Comparison of ENCODE assay signal across 38 mouse cellular contexts in genomic region chr13:98972090-98972489, GRCm38 (mm10). TPM values are rescaled to one million over a fixed set of nuclear protein-coding genes. Genes with fewer than 3 reads are reported as not detected.
"Had no signal": no experiment of that assay in that cellular context is flagged by ENCODE, and none has a peak within 500 bp of the region (broad histone marks: within the 10 kb centered on the region; RNA-seq: fewer than 3 reads in every experiment).

No protein-coding gene starts in this region.

- H3K4me2 ChIP-seq: embryonic facial prominence, embryonic 12.5 days; embryonic facial prominence, embryonic 13.5 days; embryonic facial prominence, embryonic 15.5 days; forebrain, embryonic 12.5 days; forebrain, embryonic 13.5 days; forebrain, embryonic 15.5 days had no signal

- H3K4me1 ChIP-seq: embryonic facial prominence, embryonic 12.5 days; embryonic facial prominence, embryonic 13.5 days; embryonic facial prominence, embryonic 15.5 days; forebrain, embryonic 10.5 days; forebrain, embryonic 12.5 days; forebrain, embryonic 13.5 days; forebrain, embryonic 15.5 days had no signal

- H3K27ac ChIP-seq: embryonic facial prominence, embryonic 12.5 days; embryonic facial prominence, embryonic 13.5 days; embryonic facial prominence, embryonic 15.5 days; forebrain, embryonic 10.5 days; forebrain, embryonic 12.5 days; forebrain, embryonic 13.5 days; forebrain, embryonic 15.5 days; gastrocnemius, adult 2 months; heart, adult 2 months had no signal

- ATAC-seq: forebrain, embryonic 13.5 days; forebrain, embryonic 14.5 days; forebrain, embryonic 15.5 days; forebrain, embryonic 16.5 days; forebrain, postnatal 0 days had no signal

- H3K9me3 ChIP-seq: embryonic facial prominence, embryonic 12.5 days; embryonic facial prominence, embryonic 15.5 days; forebrain, embryonic 12.5 days; forebrain, embryonic 13.5 days; forebrain, embryonic 15.5 days had no signal

- H3K4me3 ChIP-seq: embryonic facial prominence, embryonic 12.5 days; embryonic facial prominence, embryonic 13.5 days; embryonic facial prominence, embryonic 15.5 days; erythroblast, embryonic 14.5 days; forebrain, embryonic 10.5 days; forebrain, embryonic 12.5 days; forebrain, embryonic 13.5 days; forebrain, embryonic 15.5 days; gastrocnemius, adult 2 months; heart, adult 2 months had no signal

- H3K9ac ChIP-seq: embryonic facial prominence, embryonic 12.5 days; embryonic facial prominence, embryonic 13.5 days; embryonic facial prominence, embryonic 15.5 days; forebrain, embryonic 12.5 days; forebrain, embryonic 13.5 days; forebrain, embryonic 15.5 days; forebrain, postnatal 0 days had no signal

- DNase-seq: cerebellum, adult 18-20 months; cerebellum, adult 2 months; cerebellum, adult 8-10 months; cerebellum, adult 9-10 months; cerebellum, adult 9-11 months; cerebellum, postnatal 10 days; cerebellum, postnatal 14 days; cerebellum, postnatal 25 days; cerebellum, postnatal 36 days; embryo, embryonic 11 days; forebrain, postnatal 0 days; gastrocnemius, adult 2 months; gastrocnemius, postnatal 10 days; gastrocnemius, postnatal 14 days; gastrocnemius, postnatal 25 days; gastrocnemius, postnatal 36 days; heart, adult 18-20 months; heart, adult 2 months had no signal

- H3K27me3 ChIP-seq: embryonic facial prominence, embryonic 12.5 days; embryonic facial prominence, embryonic 13.5 days; embryonic facial prominence, embryonic 15.5 days; forebrain, embryonic 13.5 days; forebrain, embryonic 15.5 days had no signal

- H3K36me3 ChIP-seq: embryonic facial prominence, embryonic 12.5 days; embryonic facial prominence, embryonic 13.5 days; embryonic facial prominence, embryonic 15.5 days; forebrain, embryonic 10.5 days; forebrain, embryonic 12.5 days; forebrain, embryonic 15.5 days had no signal

RNA-seq across cellular contexts. Expression of gene 1700024P04Rik, which starts 12.3 kb away (rescaled TPM):
- total RNA-seq: common myeloid progenitor, adult 5-6 weeks; forebrain, postnatal 0 days; gastrocnemius, adult 18-20 months; gastrocnemius, adult 2 months; gastrocnemius, adult 8-10 months; gastrocnemius, postnatal 10 days; gastrocnemius, postnatal 14 days; gastrocnemius, postnatal 25 days; gastrocnemius, postnatal 36 days; granulocyte monocyte progenitor cell, adult 5-6 weeks; heart, adult 18-20 months; heart, adult 2 months; heart, adult 8-10 months had no signal
- polyA plus RNA-seq: cerebellum, adult 2 months; cortical plate, adult 2 months; embryonic facial prominence, embryonic 11.5 days; embryonic facial prominence, embryonic 12.5 days; embryonic facial prominence, embryonic 13.5 days; embryonic facial prominence, embryonic 14.5 days; embryonic facial prominence, embryonic 15.5 days; erythroblast, embryonic 14.5 days; forebrain, embryonic 10.5 days; forebrain, embryonic 11.5 days; forebrain, embryonic 12.5 days; forebrain, embryonic 13.5 days; forebrain, embryonic 14.5 days; forebrain, embryonic 15.5 days; forebrain, embryonic 16.5 days; forebrain, postnatal 0 days; frontal cortex, adult 2 months; heart, adult 2 months had no signal
